Mouse (Mus musculus): Measurements from ENCODE around the gene Galntl6. TPM values are rescaled to one million over a fixed set of nuclear protein-coding genes. Genes with fewer than 3 reads are reported as not detected.

Galntl6 gene
- polyA plus RNA-seq, 1 experiment from 2014 or later: 0.36 TPM

GRCm38 (mm10) chr8:57800327-57800726, 1112.1 kb downstream of the Galntl6 start:
- WGBS: 15% methylated on average over 4 of the region's 4 CpGs
- Histone ChIP-seq H3K9me3 (ENCODE audit: control insufficient read depth, low read length) (no peaks in the 10 kb centered on the region), H3K9ac (ENCODE audit: low read length) (peak overlapping the region; percentile 46; the same call in 1 of the 2 replicates), H3K27ac (ENCODE audit: low read length) (peak overlapping the region; percentile 77), H3K4me1 (replicated peaks; ENCODE audit: control insufficient read depth, insufficient read depth, low read length) (peaks cover 3% of the 10 kb centered on the region; the same call in 1 of the 2 replicates), H3K4me2 (ENCODE audit: low read depth, low read length) (peak overlapping the region; percentile 68), H3K4me3 (ENCODE audit: low read length) (peak overlapping the region; percentile 46), H3K27me3 (ENCODE audit: control insufficient read depth, insufficient read depth, low read depth, low read length) (no peaks in the 10 kb centered on the region), H3K36me3 (ENCODE audit: control insufficient read depth, insufficient read depth, low read length) (no peaks in the 10 kb centered on the region)
- ATAC-seq (ENCODE audit: low read depth): peak; percentile 93

GRCm38 (mm10) chr8:57799797-57800204, 1112.6 kb downstream of the Galntl6 start:
- Histone ChIP-seq H3K27me3 (ENCODE audit: control insufficient read depth, insufficient read depth, low read depth, low read length) (no peaks in the 10 kb centered on the region), H3K4me2 (ENCODE audit: low read depth, low read length) (peak overlapping the region; percentile 68), H3K4me3 (ENCODE audit: low read length) (peak overlapping the region; percentile 46), H3K9ac (ENCODE audit: low read length) (peak overlapping the region; percentile 46), H3K9me3 (ENCODE audit: control insufficient read depth, low read length) (no peaks in the 10 kb centered on the region), H3K27ac (ENCODE audit: low read length) (peak overlapping the region; percentile 77), H3K4me1 (replicated peaks; ENCODE audit: control insufficient read depth, insufficient read depth, low read length) (peaks cover 3% of the 10 kb centered on the region; the same call in 1 of the 2 replicates), H3K36me3 (ENCODE audit: control insufficient read depth, insufficient read depth, low read length) (no peaks in the 10 kb centered on the region)
- ATAC-seq (ENCODE audit: low read depth): peak; percentile 96
- WGBS: 9% methylated on average over 12 of the region's 12 CpGs

GRCm38 (mm10) chr8:57793455-57793854, 1119.0 kb downstream of the Galntl6 start:
- no peak for ATAC-seq (ENCODE audit: low read depth)
- Histone ChIP-seq H3K4me3 (ENCODE audit: low read length) (no peak overlapping the region), H3K27ac (ENCODE audit: low read length) (no peak overlapping the region), H3K36me3 (ENCODE audit: control insufficient read depth, insufficient read depth, low read length) (no peaks in the 10 kb centered on the region), H3K4me1 (replicated peaks; ENCODE audit: control insufficient read depth, insufficient read depth, low read length) (no peaks in the 10 kb centered on the region), H3K9me3 (ENCODE audit: control insufficient read depth, low read length) (no peaks in the 10 kb centered on the region), H3K9ac (ENCODE audit: low read length) (no peak overlapping the region), H3K27me3 (ENCODE audit: control insufficient read depth, insufficient read depth, low read depth, low read length) (no peaks in the 10 kb centered on the region), H3K4me2 (ENCODE audit: low read depth, low read length) (no peak overlapping the region)
- WGBS: 26% methylated on average over 4 of the region's 4 CpGs

- Histone ChIP-seq H3K9me3 (ENCODE audit: control insufficient read depth, low read length) (no peaks in the 10 kb centered on the region), H3K36me3 (ENCODE audit: control insufficient read depth, insufficient read depth, low read length) (no peaks in the 10 kb centered on the region), H3K9ac (ENCODE audit: low read length) (no peak overlapping the region), H3K27me3 (ENCODE audit: control insufficient read depth, insufficient read depth, low read depth, low read length) (no peaks in the 10 kb centered on the region), H3K27ac (ENCODE audit: low read length) (no peak overlapping the region), H3K4me1 (replicated peaks; ENCODE audit: control insufficient read depth, insufficient read depth, low read length) (no peaks in the 10 kb centered on the region), H3K4me3 (ENCODE audit: low read length) (no peak overlapping the region), H3K4me2 (ENCODE audit: low read depth, low read length) (no peak overlapping the region)
- ATAC-seq (ENCODE audit: low read depth): no peak
- WGBS: 78% methylated on average over 7 of the region's 7 CpGs
Measured at GRCm38 (mm10) chr8:57792246-57792645, 1120.2 kb downstream of the Galntl6 start.

- H3K27ac ChIP-seq (ENCODE audit: low read length): no peak overlapping the region
- H3K4me2 ChIP-seq (ENCODE audit: low read depth, low read length): no peak overlapping the region
- no peak; the same call in 1 of the 2 replicates for ATAC-seq (ENCODE audit: low read depth)
- H3K4me3 ChIP-seq (ENCODE audit: low read length): no peak overlapping the region
- H3K9ac ChIP-seq (ENCODE audit: low read length): no peak overlapping the region
- H3K36me3 ChIP-seq (ENCODE audit: control insufficient read depth, insufficient read depth, low read length): no peaks in the 10 kb centered on the region
- WGBS: 20% methylated on average over 5 of the region's 5 CpGs
- no peaks in the 10 kb centered on the region for H3K4me1 ChIP-seq (replicated peaks; ENCODE audit: control insufficient read depth, insufficient read depth, low read length)
- H3K9me3 ChIP-seq (ENCODE audit: control insufficient read depth, low read length): no peaks in the 10 kb centered on the region
- H3K27me3 ChIP-seq (ENCODE audit: control insufficient read depth, insufficient read depth, low read depth, low read length): no peaks in the 10 kb centered on the region
Measured at GRCm38 (mm10) chr8:57791309-57791721, 1121.1 kb downstream of the Galntl6 start.

GRCm38 (mm10) chr8:57779551-57779950, 1132.9 kb downstream of the Galntl6 start:
- ATAC-seq (ENCODE audit: low read depth): no peak
- Histone ChIP-seq H3K9ac (ENCODE audit: low read length) (no peak overlapping the region), H3K4me3 (ENCODE audit: low read length) (no peak overlapping the region), H3K4me2 (ENCODE audit: low read depth, low read length) (no peak overlapping the region), H3K36me3 (ENCODE audit: control insufficient read depth, insufficient read depth, low read length) (no peaks in the 10 kb centered on the region), H3K27me3 (ENCODE audit: control insufficient read depth, insufficient read depth, low read depth, low read length) (no peaks in the 10 kb centered on the region), H3K9me3 (ENCODE audit: control insufficient read depth, low read length) (no peaks in the 10 kb centered on the region), H3K4me1 (replicated peaks; ENCODE audit: control insufficient read depth, insufficient read depth, low read length) (no peaks in the 10 kb centered on the region), H3K27ac (ENCODE audit: low read length) (no peak overlapping the region)
- 68% methylated on average over 7 of the region's 7 CpGs for WGBS

- Histone ChIP-seq H3K4me1 (replicated peaks; ENCODE audit: control insufficient read depth, insufficient read depth, low read length) (no peaks in the 10 kb centered on the region), H3K36me3 (ENCODE audit: control insufficient read depth, insufficient read depth, low read length) (no peaks in the 10 kb centered on the region), H3K27ac (ENCODE audit: low read length) (no peak overlapping the region), H3K4me3 (ENCODE audit: low read length) (no peak overlapping the region), H3K9ac (ENCODE audit: low read length) (no peak overlapping the region), H3K4me2 (ENCODE audit: low read depth, low read length) (no peak overlapping the region), H3K27me3 (ENCODE audit: control insufficient read depth, insufficient read depth, low read depth, low read length) (no peaks in the 10 kb centered on the region), H3K9me3 (ENCODE audit: control insufficient read depth, low read length) (no peaks in the 10 kb centered on the region)
- ATAC-seq (ENCODE audit: low read depth): no peak
- 39% methylated on average over 7 of the region's 7 CpGs for WGBS
Measured at GRCm38 (mm10) chr8:57777988-57778721, 1134.3 kb downstream of the Galntl6 start.

GRCm38 (mm10) chr8:57776723-57777122, 1135.7 kb downstream of the Galntl6 start:
- no peak overlapping the region for H3K27ac ChIP-seq (ENCODE audit: low read length)
- H3K4me3 ChIP-seq (ENCODE audit: low read length): no peak overlapping the region
- 34% methylated on average over 7 of the region's 7 CpGs for WGBS
- no peaks in the 10 kb centered on the region for H3K27me3 ChIP-seq (ENCODE audit: control insufficient read depth, insufficient read depth, low read depth, low read length)
- no peak overlapping the region for H3K9ac ChIP-seq (ENCODE audit: low read length)
- H3K4me1 ChIP-seq (replicated peaks; ENCODE audit: control insufficient read depth, insufficient read depth, low read length): no peaks in the 10 kb centered on the region
- H3K9me3 ChIP-seq (ENCODE audit: control insufficient read depth, low read length): no peaks in the 10 kb centered on the region
- H3K36me3 ChIP-seq (ENCODE audit: control insufficient read depth, insufficient read depth, low read length): no peaks in the 10 kb centered on the region
- no peak overlapping the region for H3K4me2 ChIP-seq (ENCODE audit: low read depth, low read length)
- no peak for ATAC-seq (ENCODE audit: low read depth)

- Histone ChIP-seq H3K4me1 (replicated peaks; ENCODE audit: control insufficient read depth, insufficient read depth, low read length) (no peaks in the 10 kb centered on the region), H3K36me3 (ENCODE audit: control insufficient read depth, insufficient read depth, low read length) (no peaks in the 10 kb centered on the region), H3K9ac (ENCODE audit: low read length) (no peak overlapping the region), H3K27ac (ENCODE audit: low read length) (no peak overlapping the region; the same call in 1 of the 2 replicates), H3K4me2 (ENCODE audit: low read depth, low read length) (no peak overlapping the region; the same call in 1 of the 2 replicates), H3K9me3 (ENCODE audit: control insufficient read depth, low read length) (no peaks in the 10 kb centered on the region), H3K27me3 (ENCODE audit: control insufficient read depth, insufficient read depth, low read depth, low read length) (no peaks in the 10 kb centered on the region), H3K4me3 (ENCODE audit: low read length) (no peak overlapping the region)
- no peak for ATAC-seq (ENCODE audit: low read depth)
- WGBS: 24% methylated on average over 12 of the region's 12 CpGs
Measured at GRCm38 (mm10) chr8:57772732-57773265, 1139.6 kb downstream of the Galntl6 start.

All from lung, embryonic 16.5 days (tissue).